ENCODE assay signal across 24 mouse cellular contexts in the genomic region with DNA sequence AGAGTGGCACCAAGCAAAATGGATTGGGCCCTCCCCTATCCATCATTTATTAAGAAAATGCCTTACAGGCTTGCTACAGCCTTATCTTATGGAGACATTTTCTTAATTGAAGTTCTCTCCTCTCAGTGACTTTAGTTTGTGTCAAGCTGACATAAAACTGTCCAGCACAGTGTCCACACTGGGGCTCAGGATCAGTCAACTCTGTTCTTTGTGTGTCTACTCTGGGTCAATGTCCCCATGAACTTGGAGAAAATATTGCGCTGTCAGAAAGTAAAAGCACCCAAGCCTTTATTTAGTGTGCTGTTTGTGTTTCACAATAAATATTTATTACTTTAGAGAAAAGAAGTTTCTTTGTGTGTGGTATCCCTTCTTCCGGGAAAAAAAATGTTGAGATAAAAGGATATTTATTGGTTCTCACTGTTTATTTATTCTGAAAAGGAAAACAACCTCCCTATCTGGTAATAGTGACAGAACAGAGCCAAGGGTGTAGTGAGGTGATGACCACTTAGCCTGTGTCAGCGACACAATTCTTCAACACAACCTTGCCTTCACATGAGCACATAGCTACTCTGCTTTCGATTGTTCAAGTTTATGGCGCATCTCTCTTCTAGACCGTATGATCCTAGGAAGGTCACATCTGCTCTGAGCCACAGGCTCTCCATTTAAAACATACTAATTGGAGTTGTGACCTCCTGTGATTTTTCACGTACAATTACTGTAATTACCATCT.
"Had no signal": no experiment of that assay in that cellular context is flagged by ENCODE, and none has a peak within 500 bp of the region (broad histone marks: within the 10 kb centered on the region; RNA-seq: fewer than 3 reads in every experiment).

No protein-coding gene starts in this region.

- H3K9me3 ChIP-seq: heart, embryonic 10.5 days; heart, embryonic 12.5 days; hindbrain, embryonic 10.5 days; hindbrain, embryonic 12.5 days; intestine, embryonic 15.5 days; limb, embryonic 10.5 days; limb, embryonic 12.5 days; liver, embryonic 13.5 days; liver, embryonic 15.5 days had no signal

- H3K4me3 ChIP-seq: gastrocnemius, adult 2 months; heart, embryonic 10.5 days; heart, embryonic 12.5 days; hindbrain, embryonic 10.5 days; hindbrain, embryonic 12.5 days; intestine, embryonic 15.5 days; layer of hippocampus, adult 2 months; left cerebral cortex, adult 2 months; limb, embryonic 10.5 days; limb, embryonic 12.5 days; liver, embryonic 13.5 days; liver, embryonic 15.5 days had no signal

- H3K9ac ChIP-seq: heart, embryonic 12.5 days; hindbrain, embryonic 12.5 days; hindbrain, embryonic 14.5 days; intestine, embryonic 15.5 days; limb, embryonic 12.5 days; liver, embryonic 13.5 days; liver, embryonic 15.5 days; liver, postnatal 0 days had no signal

- H3K27me3 ChIP-seq: heart, embryonic 12.5 days; hindbrain, embryonic 12.5 days; intestine, embryonic 15.5 days; limb, embryonic 12.5 days; liver, embryonic 13.5 days; liver, embryonic 15.5 days had no signal

- ATAC-seq: forebrain, embryonic 16.5 days; hindbrain, embryonic 16.5 days; inflammation-experienced regulatory T-cells, adult 6 months; intestine, embryonic 15.5 days; liver, postnatal 0 days had no signal

- DNase-seq: gastrocnemius, adult 2 months; gastrocnemius, postnatal 10 days; gastrocnemius, postnatal 25 days; heart, adult 18-20 months; heart, postnatal 10 days; heart, postnatal 4 days; liver; liver, embryonic 13.5 days; liver, postnatal 0 days had no signal

- H3K27ac ChIP-seq: gastrocnemius, adult 2 months; heart, embryonic 10.5 days; hindbrain, embryonic 10.5 days; hindbrain, embryonic 12.5 days; hindbrain, embryonic 14.5 days; intestine, embryonic 15.5 days; layer of hippocampus, adult 2 months; left cerebral cortex, adult 2 months; limb, embryonic 10.5 days; limb, embryonic 12.5 days; liver, embryonic 13.5 days; liver, embryonic 15.5 days had no signal

- H3K4me2 ChIP-seq: heart, embryonic 12.5 days; hindbrain, embryonic 12.5 days; hindbrain, embryonic 14.5 days; intestine, embryonic 15.5 days; limb, embryonic 12.5 days; liver, embryonic 11.5 days; liver, embryonic 13.5 days; liver, embryonic 15.5 days had no signal

- H3K36me3 ChIP-seq: heart, embryonic 10.5 days; heart, embryonic 12.5 days; hindbrain, embryonic 10.5 days; hindbrain, embryonic 12.5 days; intestine, embryonic 15.5 days; limb, embryonic 10.5 days; limb, embryonic 12.5 days; liver, embryonic 13.5 days; liver, embryonic 15.5 days had no signal

- H3K4me1 ChIP-seq: heart, embryonic 10.5 days; heart, embryonic 12.5 days; hindbrain, embryonic 10.5 days; hindbrain, embryonic 12.5 days; intestine, embryonic 15.5 days; limb, embryonic 10.5 days; limb, embryonic 12.5 days; liver, embryonic 13.5 days; liver, embryonic 15.5 days had no signal
